Mouse (Mus musculus): ENCODE measurements around the gene Spock1. TPM values are rescaled to one million over a fixed set of nuclear protein-coding genes. Genes with fewer than 3 reads are reported as not detected.

The Spock1 gene
- polyA plus RNA-seq, 1 experiment from 2014 or later: 11.0 TPM

DNA sequence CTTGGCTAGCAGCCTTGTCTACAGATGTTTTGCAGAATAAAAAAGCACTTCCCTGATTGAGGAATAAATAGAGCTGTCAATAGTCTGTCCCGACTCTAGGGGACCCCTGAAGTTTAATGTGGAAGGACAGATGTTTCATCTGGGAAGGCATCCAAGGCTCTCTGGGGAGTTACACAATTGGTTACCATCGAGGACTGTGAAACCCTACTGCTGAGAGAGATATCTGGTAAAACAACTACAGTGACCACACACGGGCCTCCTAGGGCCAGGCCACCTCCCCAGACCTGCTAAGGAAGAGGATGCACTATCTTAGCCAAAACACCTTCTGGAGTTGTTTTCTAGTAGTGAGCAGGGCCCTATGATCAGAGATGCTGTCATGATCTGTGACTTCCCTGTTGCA lies 323.0 kb downstream of the Spock1 start:
- Histone ChIP-seq H3K4me2 (replicated peaks) (no peak overlapping the region), H3K27me3 (no peaks in the 10 kb centered on the region), H3K27ac (no peak overlapping the region), H3K36me3 (no peaks in the 10 kb centered on the region), H3K4me3 (no peak overlapping the region), H3K9me3 (no peaks in the 10 kb centered on the region), H3K9ac (no peak overlapping the region), H3K4me1 (0 out of 2 replicates have a peak, but pooled peaks cover 7% of the 10 kb centered on the region)
- 53% methylated on average over 3 of the region's 3 CpGs for WGBS
- no peak for ATAC-seq (ENCODE audit: insufficient number of reproducible peaks, insufficient read depth, low FRiP score, low TSS enrichment)

DNA sequence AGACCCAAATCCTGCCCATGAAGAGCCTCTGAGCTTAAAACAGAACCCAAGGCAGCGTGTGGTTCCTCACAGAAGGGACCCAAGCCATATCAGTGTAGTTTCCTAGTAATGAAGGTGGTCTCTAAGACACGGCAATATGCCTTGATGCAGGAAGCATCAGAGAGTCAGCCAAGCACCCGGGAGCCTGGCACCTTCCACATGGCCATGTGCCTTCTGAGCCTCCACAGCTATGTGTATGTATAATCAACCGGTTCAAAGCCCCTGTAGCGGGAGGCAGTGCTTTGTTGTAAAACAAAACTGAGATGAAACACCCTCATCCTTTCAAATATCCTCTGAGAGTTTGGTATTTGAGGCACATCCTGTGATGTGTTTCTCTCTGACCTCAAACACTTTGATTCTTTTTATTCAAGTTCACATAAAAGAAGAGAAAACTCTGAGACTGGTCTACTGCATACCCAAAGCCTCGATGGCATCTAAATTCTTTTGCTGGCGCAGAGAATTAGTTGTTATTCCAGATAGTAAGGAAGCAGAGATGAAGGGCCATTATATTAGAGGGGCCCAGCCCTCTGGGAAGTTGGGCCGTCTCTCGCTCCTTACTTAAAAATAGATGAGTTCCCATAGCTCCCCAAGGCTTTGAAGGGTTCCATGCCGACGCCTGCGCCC lies 325.7 kb downstream of the Spock1 start:
- no peak overlapping the region for H3K27ac ChIP-seq
- no peak overlapping the region for H3K9ac ChIP-seq
- no peaks in the 10 kb centered on the region for H3K27me3 ChIP-seq
- H3K9me3 ChIP-seq: no peaks in the 10 kb centered on the region
- no peak overlapping the region for H3K4me3 ChIP-seq
- no peaks in the 10 kb centered on the region for H3K36me3 ChIP-seq
- ATAC-seq (ENCODE audit: insufficient number of reproducible peaks, insufficient read depth, low FRiP score, low TSS enrichment): no peak
- 82% methylated on average over 12 of the region's 12 CpGs for WGBS
- no peak overlapping the region for H3K4me2 ChIP-seq (replicated peaks)
- no peaks in the 10 kb centered on the region for H3K4me1 ChIP-seq

DNA sequence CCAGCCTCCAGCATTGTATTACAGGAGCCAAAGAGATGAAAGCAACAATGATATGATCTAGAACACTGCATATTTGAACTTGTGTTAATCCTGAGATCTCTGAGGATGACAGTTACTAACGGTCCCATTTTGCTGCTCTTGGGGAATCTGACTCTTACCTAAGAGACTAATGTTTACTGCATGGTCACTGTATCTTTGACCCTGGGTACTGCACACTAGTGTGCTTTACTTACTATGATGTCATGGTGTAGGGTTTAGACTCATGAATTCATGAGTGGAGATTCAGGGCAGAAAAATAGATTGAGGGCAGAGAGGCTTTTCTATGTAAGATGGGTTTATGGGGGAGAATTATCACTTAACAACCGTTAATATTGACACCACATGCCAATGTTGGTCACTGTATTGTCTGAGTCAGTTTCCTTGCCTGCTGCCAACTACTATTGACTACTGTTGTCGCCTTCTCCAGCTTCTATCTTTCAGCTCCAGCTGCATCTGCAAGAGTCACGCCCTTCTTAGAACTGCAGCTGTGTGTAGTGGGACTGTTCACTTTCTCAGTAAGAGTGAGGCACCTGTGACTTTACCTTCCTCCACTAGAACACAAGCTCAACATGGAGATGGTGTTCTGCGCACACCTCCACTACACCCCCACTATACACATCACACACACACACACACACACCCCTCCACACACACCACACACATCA lies 330.4 kb downstream of the Spock1 start:
- Histone ChIP-seq H3K27ac (no peak overlapping the region), H3K36me3 (no peaks in the 10 kb centered on the region), H3K4me2 (replicated peaks) (no peak overlapping the region), H3K9me3 (no peaks in the 10 kb centered on the region), H3K27me3 (no peaks in the 10 kb centered on the region), H3K9ac (no peak overlapping the region), H3K4me1 (no peaks in the 10 kb centered on the region), H3K4me3 (no peak overlapping the region)
- ATAC-seq (ENCODE audit: insufficient number of reproducible peaks, insufficient read depth, low FRiP score, low TSS enrichment): no peak
- WGBS: 90% methylated on average over 5 of the region's 5 CpGs

DNA sequence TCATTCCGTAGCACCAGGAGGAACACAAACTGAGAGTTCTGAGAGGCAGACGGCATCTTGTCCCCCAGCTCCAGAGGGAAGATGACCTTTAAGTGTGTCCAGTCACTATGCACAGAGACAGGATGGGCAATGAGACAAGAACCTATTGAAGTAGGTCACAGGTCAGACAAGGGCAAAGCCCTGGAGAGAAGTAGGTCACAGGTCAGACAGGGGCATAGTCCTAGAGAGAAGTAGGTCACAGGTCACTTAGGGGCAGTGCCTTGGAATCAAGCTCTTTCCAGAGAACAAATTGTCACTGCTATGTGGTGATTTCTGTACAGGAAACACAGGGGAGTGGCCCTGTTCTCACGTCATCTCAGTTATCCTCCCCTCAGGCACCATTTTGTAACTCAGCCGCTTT lies 334.6 kb downstream of the Spock1 start:
- no peaks in the 10 kb centered on the region for H3K36me3 ChIP-seq
- H3K4me3 ChIP-seq: no peak overlapping the region
- H3K27ac ChIP-seq: no peak overlapping the region
- no peaks in the 10 kb centered on the region for H3K4me1 ChIP-seq
- no peak for ATAC-seq (ENCODE audit: insufficient number of reproducible peaks, insufficient read depth, low FRiP score, low TSS enrichment)
- 21% methylated on average over 4 of the region's 4 CpGs for WGBS
- no peaks in the 10 kb centered on the region for H3K27me3 ChIP-seq
- no peak overlapping the region for H3K4me2 ChIP-seq (replicated peaks)
- no peaks in the 10 kb centered on the region for H3K9me3 ChIP-seq
- H3K9ac ChIP-seq: no peak overlapping the region

DNA sequence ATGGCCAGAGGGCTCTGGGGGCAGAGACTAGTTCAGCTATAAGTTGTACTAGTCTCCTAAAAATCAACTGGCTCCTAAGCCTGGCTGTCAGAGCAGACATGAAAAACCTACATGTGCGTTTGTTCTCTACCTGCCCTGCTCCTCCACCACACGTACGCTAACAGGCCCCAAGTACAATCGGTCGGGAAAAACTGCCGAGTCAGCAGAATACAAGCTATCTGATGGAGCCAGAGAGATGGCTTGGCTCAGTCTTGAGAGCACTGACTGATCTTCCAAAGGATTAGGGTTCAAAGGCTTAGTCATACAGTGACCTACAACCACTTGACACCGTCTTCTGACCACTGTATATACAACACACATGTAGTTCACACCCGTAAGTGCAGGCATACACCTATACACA lies 339.7 kb downstream of the Spock1 start:
- no peak overlapping the region for H3K27ac ChIP-seq
- no peaks in the 10 kb centered on the region for H3K9me3 ChIP-seq
- no peaks in the 10 kb centered on the region for H3K27me3 ChIP-seq
- no peaks in the 10 kb centered on the region for H3K36me3 ChIP-seq
- no peak overlapping the region for H3K9ac ChIP-seq
- no peak overlapping the region for H3K4me3 ChIP-seq
- WGBS: 86% methylated on average over 8 of the region's 8 CpGs
- ATAC-seq (ENCODE audit: insufficient number of reproducible peaks, insufficient read depth, low FRiP score, low TSS enrichment): no peak
- no peak overlapping the region for H3K4me2 ChIP-seq (replicated peaks)
- no peaks in the 10 kb centered on the region for H3K4me1 ChIP-seq

DNA sequence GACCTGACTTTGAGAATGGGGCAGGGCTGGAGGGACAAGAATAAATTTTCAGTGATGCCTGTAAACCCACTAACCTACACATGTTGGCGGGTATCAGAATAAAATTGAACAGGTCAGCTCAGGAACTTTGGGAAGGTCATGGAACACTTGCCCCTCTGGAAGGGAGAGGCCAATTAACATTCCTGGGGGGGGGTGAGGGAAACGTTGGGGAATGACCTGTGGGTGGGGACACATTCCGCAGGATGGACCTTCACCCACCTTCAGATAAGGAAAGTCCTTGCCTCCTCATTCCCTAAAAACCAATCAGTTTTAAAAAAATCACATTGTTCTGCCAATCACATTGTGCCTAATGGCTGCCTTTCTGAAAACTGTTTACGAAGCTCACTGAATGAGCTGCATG lies 352.9 kb downstream of the Spock1 start:
- 45% methylated on average over 4 of the region's 4 CpGs for WGBS
- no peak for ATAC-seq (ENCODE audit: insufficient number of reproducible peaks, insufficient read depth, low FRiP score, low TSS enrichment)
- Histone ChIP-seq H3K4me2 (replicated peaks) (no peak overlapping the region), H3K4me1 (no peaks in the 10 kb centered on the region), H3K36me3 (no peaks in the 10 kb centered on the region), H3K27me3 (no peaks in the 10 kb centered on the region), H3K9me3 (no peaks in the 10 kb centered on the region), H3K27ac (no peak overlapping the region), H3K9ac (no peak overlapping the region), H3K4me3 (no peak overlapping the region)

DNA sequence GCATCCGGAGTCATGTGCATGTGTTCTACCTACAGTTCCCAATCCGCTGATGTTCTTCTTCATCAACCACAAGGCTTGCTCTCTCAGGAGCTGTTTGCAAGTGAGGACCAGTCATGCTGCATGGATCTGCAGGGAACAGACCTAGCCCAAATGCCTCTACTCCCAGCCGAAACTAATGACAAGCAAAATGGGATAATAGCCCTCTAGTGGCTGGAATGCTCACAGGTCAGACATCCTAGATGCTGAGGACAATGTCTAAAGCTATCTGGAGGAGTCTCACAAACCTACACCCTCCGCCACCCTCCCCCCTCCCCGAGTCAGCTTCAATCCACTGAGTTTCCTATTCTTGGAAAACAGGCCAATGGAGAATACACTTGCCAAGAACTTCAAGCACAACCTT lies 358.4 kb downstream of the Spock1 start:
- no peaks in the 10 kb centered on the region for H3K36me3 ChIP-seq
- H3K4me3 ChIP-seq: no peak overlapping the region
- H3K4me1 ChIP-seq: 0 out of 2 replicates have a peak, but pooled peaks cover 8% of the 10 kb centered on the region
- H3K9ac ChIP-seq: no peak overlapping the region
- 32% methylated on average over 5 of the region's 5 CpGs for WGBS
- no peaks in the 10 kb centered on the region for H3K27me3 ChIP-seq
- H3K4me2 ChIP-seq (replicated peaks): no peak overlapping the region
- no peak overlapping the region for H3K27ac ChIP-seq
- no peaks in the 10 kb centered on the region for H3K9me3 ChIP-seq
- ATAC-seq (ENCODE audit: insufficient number of reproducible peaks, insufficient read depth, low FRiP score, low TSS enrichment): no peak

DNA sequence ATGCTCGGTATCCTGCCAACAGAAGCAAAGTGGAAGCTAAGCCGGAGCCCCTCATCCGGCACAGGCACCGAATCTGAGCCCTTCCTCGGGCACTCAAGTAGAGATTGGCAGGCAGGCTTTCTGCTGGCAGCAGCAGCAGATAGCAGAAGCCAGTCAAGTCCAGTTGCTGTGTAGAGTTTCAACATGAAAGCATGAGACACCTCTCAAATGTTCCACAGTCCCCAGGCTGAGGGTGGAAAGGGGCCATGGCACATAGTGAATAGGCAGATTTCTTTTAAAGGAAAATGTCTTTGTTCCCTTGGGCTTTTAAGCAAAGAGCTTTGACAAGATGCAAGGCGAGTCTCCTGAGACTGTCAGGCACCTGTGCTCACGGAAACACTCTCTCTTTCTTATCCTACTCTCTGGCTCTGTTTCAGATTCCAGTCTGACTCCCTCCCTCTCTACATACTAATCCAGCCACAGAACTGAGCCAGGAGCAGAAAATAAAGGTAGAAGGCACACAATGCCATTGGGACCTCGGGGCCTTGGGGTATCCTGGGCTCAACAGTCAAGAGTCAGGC lies 371.1 kb downstream of the Spock1 start:
- Histone ChIP-seq H3K9me3 (no peaks in the 10 kb centered on the region), H3K36me3 (no peaks in the 10 kb centered on the region), H3K9ac (no peak overlapping the region), H3K27ac (no peak overlapping the region), H3K27me3 (no peaks in the 10 kb centered on the region; the same call in 1 of the 2 replicates), H3K4me1 (no peaks in the 10 kb centered on the region; the same call in 1 of the 2 replicates), H3K4me2 (replicated peaks) (no peak overlapping the region), H3K4me3 (no peak overlapping the region)
- WGBS: 70% methylated on average over 8 of the region's 8 CpGs
- no peak for ATAC-seq (ENCODE audit: insufficient number of reproducible peaks, insufficient read depth, low FRiP score, low TSS enrichment)

DNA sequence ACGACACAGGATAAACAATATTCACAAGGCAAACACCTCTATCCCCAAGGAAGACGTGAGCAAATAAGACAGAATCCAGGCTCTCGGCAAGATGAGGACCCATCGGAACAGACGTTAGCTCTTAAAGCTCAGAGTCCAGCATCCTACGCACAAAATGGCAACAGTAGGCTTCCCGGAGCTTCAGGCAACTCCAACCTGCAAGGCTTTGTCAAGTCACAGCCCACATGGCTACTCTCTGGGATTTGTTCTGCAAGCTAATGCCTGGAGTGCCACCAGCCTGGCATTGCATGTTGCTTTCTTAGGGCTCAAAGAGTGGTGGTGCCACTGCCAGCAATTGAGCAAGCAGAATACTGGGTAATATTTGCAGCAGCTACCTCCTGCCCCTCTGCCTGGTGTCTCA lies 373.8 kb downstream of the Spock1 start:
- H3K4me2 ChIP-seq (replicated peaks): no peak overlapping the region
- no peak for ATAC-seq (ENCODE audit: insufficient number of reproducible peaks, insufficient read depth, low FRiP score, low TSS enrichment)
- no peaks in the 10 kb centered on the region for H3K9me3 ChIP-seq
- no peaks in the 10 kb centered on the region for H3K27me3 ChIP-seq
- no peaks in the 10 kb centered on the region for H3K36me3 ChIP-seq
- no peak overlapping the region for H3K4me3 ChIP-seq
- no peaks in the 10 kb centered on the region for H3K4me1 ChIP-seq
- no peak overlapping the region for H3K9ac ChIP-seq
- WGBS: 84% methylated on average over 7 of the region's 7 CpGs
- no peak overlapping the region for H3K27ac ChIP-seq

DNA sequence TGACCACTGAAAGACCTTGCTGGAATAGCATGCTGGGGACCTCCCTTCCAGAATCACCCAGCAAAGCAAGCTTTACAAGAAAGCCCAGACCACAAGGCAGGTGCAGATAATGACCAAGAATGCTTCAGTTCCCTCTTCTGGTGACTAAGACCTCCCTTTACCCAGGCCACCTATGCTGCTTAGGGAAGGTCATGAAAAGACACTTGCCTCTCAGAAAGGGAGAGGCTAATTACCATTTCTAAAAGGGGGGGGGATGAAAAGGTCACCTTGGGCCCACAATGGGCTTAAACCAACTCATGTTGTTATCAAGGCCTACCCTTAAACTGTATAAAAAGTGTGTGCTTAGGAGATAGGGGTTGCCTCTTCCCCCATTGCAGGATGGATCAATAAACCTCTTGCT lies 382.2 kb downstream of the Spock1 start:
- Histone ChIP-seq H3K27me3 (no peaks in the 10 kb centered on the region), H3K36me3 (no peaks in the 10 kb centered on the region), H3K4me2 (replicated peaks) (no peak overlapping the region), H3K4me1 (no peaks in the 10 kb centered on the region), H3K9me3 (no peaks in the 10 kb centered on the region), H3K9ac (no peak overlapping the region), H3K27ac (no peak overlapping the region), H3K4me3 (no peak overlapping the region)
- ATAC-seq (ENCODE audit: insufficient number of reproducible peaks, insufficient read depth, low FRiP score, low TSS enrichment): no peak

DNA sequence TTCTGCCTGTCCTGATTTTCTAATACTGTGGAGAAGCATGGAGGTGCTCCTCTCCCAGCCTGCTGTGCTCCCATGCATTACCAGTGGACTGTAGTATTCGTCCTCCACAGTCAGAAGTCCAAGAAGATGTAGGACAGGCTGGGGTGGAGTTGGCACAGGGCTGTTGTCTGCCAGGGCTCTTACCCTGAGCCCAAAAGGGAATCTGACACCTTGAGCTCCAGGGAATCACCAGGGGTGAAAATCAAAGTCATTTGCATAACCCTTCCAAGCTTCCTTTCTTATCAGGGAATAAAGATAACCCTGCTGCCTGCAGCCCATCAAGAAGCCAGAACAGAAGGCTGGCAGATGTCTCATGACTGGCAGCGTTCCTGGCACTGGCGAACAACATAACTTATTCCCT lies 383.6 kb downstream of the Spock1 start:
- Histone ChIP-seq H3K9me3 (no peaks in the 10 kb centered on the region), H3K4me1 (no peaks in the 10 kb centered on the region; the same call in 1 of the 2 replicates), H3K36me3 (no peaks in the 10 kb centered on the region), H3K9ac (no peak overlapping the region), H3K4me2 (replicated peaks) (no peak overlapping the region), H3K27ac (no peak overlapping the region), H3K27me3 (no peaks in the 10 kb centered on the region), H3K4me3 (no peak overlapping the region)
- WGBS: 78% methylated on average over 3 of the region's 3 CpGs
- ATAC-seq (ENCODE audit: insufficient number of reproducible peaks, insufficient read depth, low FRiP score, low TSS enrichment): no peak

DNA sequence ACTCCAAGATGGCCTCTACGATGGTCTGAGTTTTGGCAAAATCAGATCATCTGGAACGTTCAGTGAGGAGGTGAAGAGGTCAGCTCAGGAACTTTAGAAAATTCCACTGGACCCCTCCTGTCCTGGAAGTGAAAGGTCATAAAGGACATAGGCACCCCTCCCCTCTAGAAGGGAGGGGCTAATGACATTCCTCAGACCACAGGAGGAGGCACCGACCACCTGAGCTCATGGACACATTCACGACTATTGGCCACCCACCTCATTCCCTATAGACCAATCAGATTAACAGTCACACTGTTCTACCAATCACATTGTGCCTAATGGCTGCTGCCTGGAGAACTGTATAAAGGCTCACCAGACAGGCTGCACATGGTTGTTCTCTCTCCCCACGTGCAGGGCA lies 384.8 kb downstream of the Spock1 start:
- no peak for ATAC-seq (ENCODE audit: insufficient number of reproducible peaks, insufficient read depth, low FRiP score, low TSS enrichment)
- Histone ChIP-seq H3K27me3 (no peaks in the 10 kb centered on the region), H3K4me2 (replicated peaks) (no peak overlapping the region), H3K9me3 (no peaks in the 10 kb centered on the region), H3K4me1 (no peaks in the 10 kb centered on the region; the same call in 1 of the 2 replicates), H3K9ac (no peak overlapping the region), H3K4me3 (no peak overlapping the region), H3K36me3 (no peaks in the 10 kb centered on the region), H3K27ac (no peak overlapping the region)
- WGBS: 79% methylated on average over 5 of the region's 5 CpGs

All from embryonic facial prominence, embryonic 12.5 days (tissue).